Comparison of ENCODE assay signal across 8 mouse cellular contexts in genomic region chr19:4441090-4441591, GRCm38 (mm10). TPM values are rescaled to one million over a fixed set of nuclear protein-coding genes. Genes with fewer than 3 reads are reported as not detected.
DNase-seq lines count a peak whose midpoint lies in the region; ATAC-seq lines count a peak whose summit lies in the region.

No protein-coding gene starts in this region.

- H3K4me2 ChIP-seq in neural tube, embryonic 15.5 days: no peak overlapping the region
- no peak overlapping the region for H3K4me2 ChIP-seq in liver, embryonic 12.5 days

- 38% methylated on average over 6 of the region's 6 CpGs for WGBS in neural tube, embryonic 15.5 days
- 13% methylated on average over 6 of the region's 6 CpGs for WGBS in liver, embryonic 12.5 days (ENCODE audit: insufficient replicate concordance)

- no peaks in the 10 kb centered on the region for H3K36me3 ChIP-seq in neural tube, embryonic 15.5 days
- no peaks in the 10 kb centered on the region for H3K36me3 ChIP-seq in liver, embryonic 12.5 days

- no peak overlapping the region for H3K4me3 ChIP-seq in neural tube, embryonic 15.5 days (replicated peaks)
- no peak overlapping the region for H3K4me3 ChIP-seq in liver, embryonic 12.5 days

- no peak for ATAC-seq in neural tube, embryonic 15.5 days (ENCODE audit: low FRiP score)
- ATAC-seq in activated CD4-positive, CD25-positive, alpha-beta regulatory T cell, adult 4 months: peak; percentile 52
- ATAC-seq in liver, embryonic 12.5 days: peak; percentile 10; the same call in 1 of the 2 replicates
- ATAC-seq in frontal cortex, adult (ENCODE audit: low TSS enrichment): no peak

- DNase-seq in neural tube, embryonic 10.5 days (ENCODE audit: extremely low spot score, low spot score): peak; percentile 66
- peak; percentile 75 for DNase-seq in embryo, embryonic 10 days (ENCODE audit: low spot score)
- DNase-seq in heart, postnatal 4 days: peak; percentile 63
- peak; percentile 82 for DNase-seq in retina, postnatal 1 day

- H3K4me1 ChIP-seq in neural tube, embryonic 15.5 days: peaks cover 30% of the 10 kb centered on the region
- H3K4me1 ChIP-seq in liver, embryonic 12.5 days: peaks cover 30% of the 10 kb centered on the region

- peaks cover 31% of the 10 kb centered on the region for H3K27me3 ChIP-seq in neural tube, embryonic 15.5 days (replicated peaks)
- H3K27me3 ChIP-seq in liver, embryonic 12.5 days (replicated peaks): peaks cover 74% of the 10 kb centered on the region

- H3K27ac ChIP-seq in neural tube, embryonic 15.5 days (replicated peaks): no peak overlapping the region
- H3K27ac ChIP-seq in liver, embryonic 12.5 days: no peak overlapping the region

- H3K9ac ChIP-seq in neural tube, embryonic 15.5 days (replicated peaks): no peak overlapping the region
- H3K9ac ChIP-seq in liver, embryonic 12.5 days: no peak overlapping the region

- H3K9me3 ChIP-seq in neural tube, embryonic 15.5 days (replicated peaks): no peaks in the 10 kb centered on the region
- no peaks in the 10 kb centered on the region for H3K9me3 ChIP-seq in liver, embryonic 12.5 days (replicated peaks)

RNA-seq across cellular contexts. Expression of gene Rhod, which starts 1.9 kb away (rescaled TPM):
- 4.5 and 8.7 TPM in 2 replicates for polyA plus RNA-seq in neural tube, embryonic 15.5 days (2015; fragmentation: Nextera tagmentation; extraction: Ambion mirVana)
- polyA plus RNA-seq in activated CD4-positive, CD25-positive, alpha-beta regulatory T cell, adult 4 months (2017; shearing (Covaris generic)): 1 to 10 TPM; 1.9 to 3.2 TPM
- total RNA-seq in heart, postnatal 4 days (2021): 10 to 100 TPM; 11.4 to 12.1 TPM
- polyA plus RNA-seq in liver, embryonic 12.5 days (2016; fragmentation: Nextera tagmentation; extraction: Ambion mirVana): 7.8 and 8.1 TPM in 2 replicates

RNA-seq across cellular contexts. Expression of gene Syt12, which starts 36.1 kb away (rescaled TPM):
- polyA plus RNA-seq in neural tube, embryonic 15.5 days (2015; fragmentation: Nextera tagmentation; extraction: Ambion mirVana): 8.8 TPM in 2 replicates
- polyA plus RNA-seq in activated CD4-positive, CD25-positive, alpha-beta regulatory T cell, adult 4 months (2017; shearing (Covaris generic)): under 1 TPM in 1 of 2 experiments, not detected in 1; 0.14 TPM
- under 1 TPM; 0.74 to 0.98 TPM for total RNA-seq in heart, postnatal 4 days (2021)
- polyA plus RNA-seq in liver, embryonic 12.5 days (2016; fragmentation: Nextera tagmentation; extraction: Ambion mirVana): 0.35 and 0.42 TPM in 2 replicates

RNA-seq across cellular contexts. Expression of gene Kdm2a, which starts 43.1 kb away (rescaled TPM):
- polyA plus RNA-seq in neural tube, embryonic 15.5 days (2015; fragmentation: Nextera tagmentation; extraction: Ambion mirVana): 28.4 and 38.5 TPM in 2 replicates
- polyA plus RNA-seq in activated CD4-positive, CD25-positive, alpha-beta regulatory T cell, adult 4 months (2017; shearing (Covaris generic)): 10 to 100 TPM; 54.9 to 68.6 TPM
- 10 to 100 TPM; 57.1 to 59.1 TPM for total RNA-seq in heart, postnatal 4 days (2021)
- polyA plus RNA-seq in liver, embryonic 12.5 days (2016; fragmentation: Nextera tagmentation; extraction: Ambion mirVana): 25.4 and 28.1 TPM in 2 replicates

RNA-seq across cellular contexts. Expression of gene 2010003K11Rik, which starts 57.2 kb away (rescaled TPM):
- 0.17 TPM in 1 of 2 replicates, not detected in the other for polyA plus RNA-seq in neural tube, embryonic 15.5 days (2015; fragmentation: Nextera tagmentation; extraction: Ambion mirVana)
- polyA plus RNA-seq in activated CD4-positive, CD25-positive, alpha-beta regulatory T cell, adult 4 months (2017; shearing (Covaris generic)): not detected
- total RNA-seq in heart, postnatal 4 days (2021): not detected
- not detected in 2 replicates for polyA plus RNA-seq in liver, embryonic 12.5 days (2016; fragmentation: Nextera tagmentation; extraction: Ambion mirVana)

Comparison
In these comparisons a context has a peak if more than half of its experiments do, and no peak if none do; other contexts are left out.
1. ATAC-seq: peak in activated CD4-positive, CD25-positive, alpha-beta regulatory T cell, adult 4 months (single experiment) and liver, embryonic 12.5 days (single experiment); none in neural tube, embryonic 15.5 days (single experiment) and frontal cortex, adult (single experiment).
2. Peak in every context shown above with its lines, with median percentiles within 50 percentile points of each other: DNase-seq.